Mouse (Mus musculus) erythroblast, embryonic 14.5 days (primary cell): ENCODE data around the gene Mfsd10. TPM values are rescaled to one million over a fixed set of nuclear protein-coding genes. Genes with fewer than 3 reads are reported as not detected.
"Not testable (repeated sequence)": the region's sequence is repeated elsewhere in the genome, so short reads cannot be mapped to it uniquely, and the experiment has no call there.

Experiments used
- H3K27me3 ChIP-seq: 2 replicates; pipeline ENCODE4 v1.6.1; 2012; ENCODE audit warnings: inconsistent platforms; ENCODE audit not compliant: control insufficient read depth
- H3K36me3 ChIP-seq: 2 replicates; pipeline ENCODE4 v1.6.1; 2012; ENCODE audit warnings: mild to moderate bottlenecking, inconsistent platforms; ENCODE audit not compliant: control insufficient read depth
- H3K4me1 ChIP-seq: 2 replicates; pipeline ENCODE4 v1.6.1; 2012; ENCODE audit warnings: inconsistent platforms; ENCODE audit not compliant: control insufficient read depth
- H3K4me3 ChIP-seq: replicated peaks from 2 replicates; pipeline ENCODE3; 2012; ENCODE audit warnings: moderate library complexity, mild to moderate bottlenecking, inconsistent platforms
- H3K9me3 ChIP-seq: 2 replicates; pipeline ENCODE4 v1.6.1; 2012; ENCODE audit warnings: low read length, inconsistent platforms, mixed read lengths; ENCODE audit not compliant: control insufficient read depth
- GATA1 ChIP-seq: IDR thresholded peaks from 2 replicates; pipeline ENCODE4 v1.6.1; 2012; ENCODE audit warnings: low read length, inconsistent platforms, mixed read lengths
- TAL1 ChIP-seq: IDR thresholded peaks from 3 replicates; pipeline ENCODE4 v1.6.1; 2012; ENCODE audit warnings: low read length, inconsistent platforms, mixed read lengths
- polyA plus RNA-seq: library from polyadenylated mRNA; stranded (reverse); fragments of >175 nt; gene quantifications from 2 replicates; pipeline ENCODE4 v1.2.3, GENCODE M21; 2012

Gene Mfsd10
- polyA plus RNA-seq, 1 experiment, result 27.6 TPM

DNA sequence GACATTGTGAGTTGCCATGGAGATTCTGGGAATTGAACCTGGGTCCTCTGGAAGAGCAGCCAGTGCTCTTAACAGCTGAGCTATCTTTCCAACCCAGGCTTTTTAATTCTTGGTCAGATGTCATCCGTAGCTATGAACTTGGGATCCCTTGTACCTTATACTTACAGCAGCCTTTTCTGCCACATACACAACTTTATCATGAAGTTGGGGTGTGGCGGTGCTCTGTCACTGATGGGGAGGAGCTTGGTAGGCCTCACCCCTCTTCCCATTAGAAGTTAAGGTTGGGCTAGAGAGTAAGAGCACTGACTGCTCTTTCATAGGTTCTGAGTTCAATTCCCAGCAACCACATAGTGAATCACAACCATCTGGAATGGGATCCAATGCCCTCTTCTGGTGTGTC lies 4.0 kb downstream of the Mfsd10 start:
- H3K9me3 ChIP-seq, result no peaks in the 10 kb centered on the region
- H3K27me3 ChIP-seq, result no peaks in the 10 kb centered on the region
- no peak overlapping the region for H3K4me3 ChIP-seq
- TF ChIP-seq TAL1, result no peak
- TF ChIP-seq GATA1, result no peak
- H3K4me1 ChIP-seq, result peaks cover 63% of the 10 kb centered on the region
- peaks cover 88% of the 10 kb centered on the region for H3K36me3 ChIP-seq

DNA sequence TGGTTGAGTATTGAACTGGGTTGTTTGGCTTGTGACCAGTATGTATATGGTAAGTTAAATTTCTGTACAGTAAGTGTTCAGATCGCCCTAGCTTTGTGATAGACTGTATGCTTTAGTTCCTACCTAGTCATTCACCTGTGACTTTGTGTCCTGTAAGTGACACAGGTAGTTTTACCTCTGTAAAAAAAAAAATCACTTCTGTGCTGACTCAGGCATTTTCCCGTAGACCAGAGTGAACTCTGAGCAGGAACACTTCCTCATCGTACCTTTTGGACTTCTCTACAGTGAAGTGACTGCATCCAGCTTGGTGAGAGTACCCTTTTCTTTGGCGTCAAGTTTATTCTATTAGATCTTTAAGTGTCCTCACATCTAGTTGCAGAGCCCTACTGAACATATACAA lies 27.0 kb downstream of the Mfsd10 start:
- H3K36me3 ChIP-seq, result peaks cover 98% of the 10 kb centered on the region
- no peaks in the 10 kb centered on the region for H3K9me3 ChIP-seq
- TF ChIP-seq TAL1 (no peak), GATA1 (no peak)
- H3K4me1 ChIP-seq, result no peaks in the 10 kb centered on the region
- no peaks in the 10 kb centered on the region for H3K27me3 ChIP-seq
- no peak overlapping the region for H3K4me3 ChIP-seq

DNA sequence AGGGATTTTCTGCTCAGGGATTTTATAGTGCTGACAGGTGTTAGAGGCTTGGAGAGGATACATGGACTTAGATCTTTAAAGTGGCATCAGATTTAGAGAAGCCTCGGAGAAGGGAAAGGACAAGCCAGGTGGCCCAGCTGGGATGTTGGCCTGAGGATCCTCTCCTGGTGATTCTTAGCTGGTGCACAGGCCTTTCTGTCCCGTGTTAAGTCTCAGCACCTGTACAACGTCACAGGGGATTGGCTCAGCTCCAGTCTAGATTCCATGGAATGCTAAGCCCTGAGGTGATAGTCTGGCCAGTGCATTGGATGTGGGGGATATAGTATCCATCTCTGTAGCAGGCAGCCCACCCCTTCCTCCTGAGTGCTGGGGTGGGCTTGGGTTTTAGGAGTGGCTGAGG lies 28.8 kb downstream of the Mfsd10 start:
- peaks cover 99% of the 10 kb centered on the region for H3K36me3 ChIP-seq
- no peak overlapping the region for H3K4me3 ChIP-seq
- H3K4me1 ChIP-seq, result no peaks in the 10 kb centered on the region
- H3K9me3 ChIP-seq, result no peaks in the 10 kb centered on the region
- TF ChIP-seq GATA1 (no peak), TAL1 (no peak)
- H3K27me3 ChIP-seq, result no peaks in the 10 kb centered on the region

DNA sequence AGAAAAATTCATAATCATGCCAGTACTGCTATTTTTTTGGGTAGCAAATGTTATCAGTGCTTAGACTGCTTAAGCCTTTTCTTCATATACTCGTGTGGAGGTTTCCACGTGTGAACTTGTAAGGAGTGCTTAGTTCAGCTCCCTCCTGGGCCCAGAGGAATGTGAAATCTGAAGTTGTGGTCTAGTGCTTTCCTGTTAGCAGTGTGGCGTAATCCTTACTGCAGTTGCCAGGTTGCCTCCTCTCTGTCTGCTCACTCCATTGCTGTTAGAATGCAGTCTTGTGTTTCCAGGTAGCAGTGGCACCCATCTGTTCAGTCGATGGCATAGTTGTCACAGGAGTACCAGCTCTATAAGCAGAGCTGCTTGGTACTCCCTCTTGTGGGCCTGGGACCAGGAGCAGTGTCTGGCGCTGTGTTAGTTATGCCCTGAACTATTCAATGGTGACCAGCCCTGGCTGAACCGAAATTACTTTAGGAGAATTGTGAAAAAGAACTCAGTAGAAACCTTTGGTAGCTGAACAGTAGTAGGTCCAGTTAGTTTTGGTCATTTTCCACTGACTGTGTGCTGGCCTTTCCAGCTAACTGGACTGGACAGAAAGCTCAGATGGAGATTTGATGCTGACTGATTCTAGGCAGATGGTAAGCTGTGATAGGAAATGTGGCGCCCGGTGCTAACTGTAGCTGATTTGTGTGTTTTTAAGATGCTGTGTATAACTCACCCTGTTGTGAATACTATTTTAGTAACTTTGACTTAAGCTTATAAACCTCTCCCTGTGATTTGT lies 29.7 kb downstream of the Mfsd10 start:
- no peak for TF ChIP-seq GATA1
- no peak for TF ChIP-seq TAL1
- H3K27me3 ChIP-seq, result no peaks in the 10 kb centered on the region
- H3K4me1 ChIP-seq, result no peaks in the 10 kb centered on the region

DNA sequence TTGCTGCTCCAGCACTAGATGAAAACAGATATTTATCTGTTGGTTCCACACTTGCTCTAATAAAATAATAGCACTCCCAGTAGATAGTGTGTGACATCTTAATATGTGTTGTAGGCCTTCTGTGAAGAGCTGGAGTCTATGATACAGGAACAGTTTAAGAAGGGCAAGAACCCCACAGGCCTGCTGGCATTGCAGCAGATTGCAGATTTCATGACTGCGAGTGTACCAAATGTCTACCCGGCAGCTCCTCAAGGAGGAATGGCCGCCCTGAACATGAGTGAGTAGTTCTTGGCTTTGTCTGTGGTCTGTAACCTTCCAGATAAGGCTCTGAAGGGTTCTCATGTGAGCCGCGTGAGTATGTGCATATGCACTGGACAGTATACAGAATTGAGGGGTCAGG lies 32.4 kb downstream of the Mfsd10 start:
- peaks cover 100% of the 10 kb centered on the region for H3K36me3 ChIP-seq
- no peaks in the 10 kb centered on the region for H3K27me3 ChIP-seq
- no peaks in the 10 kb centered on the region for H3K4me1 ChIP-seq
- TF ChIP-seq TAL1, result no peak
- no peak for TF ChIP-seq GATA1
- no peaks in the 10 kb centered on the region for H3K9me3 ChIP-seq
- H3K4me3 ChIP-seq, result no peak overlapping the region

More for the DNA sequence above, 29.7 kb downstream of the Mfsd10 start:
- Histone ChIP-seq H3K9me3 (no peaks in the 10 kb centered on the region), H3K4me3 (no peak overlapping the region), H3K36me3 (peaks cover 100% of the 10 kb centered on the region)

DNA sequence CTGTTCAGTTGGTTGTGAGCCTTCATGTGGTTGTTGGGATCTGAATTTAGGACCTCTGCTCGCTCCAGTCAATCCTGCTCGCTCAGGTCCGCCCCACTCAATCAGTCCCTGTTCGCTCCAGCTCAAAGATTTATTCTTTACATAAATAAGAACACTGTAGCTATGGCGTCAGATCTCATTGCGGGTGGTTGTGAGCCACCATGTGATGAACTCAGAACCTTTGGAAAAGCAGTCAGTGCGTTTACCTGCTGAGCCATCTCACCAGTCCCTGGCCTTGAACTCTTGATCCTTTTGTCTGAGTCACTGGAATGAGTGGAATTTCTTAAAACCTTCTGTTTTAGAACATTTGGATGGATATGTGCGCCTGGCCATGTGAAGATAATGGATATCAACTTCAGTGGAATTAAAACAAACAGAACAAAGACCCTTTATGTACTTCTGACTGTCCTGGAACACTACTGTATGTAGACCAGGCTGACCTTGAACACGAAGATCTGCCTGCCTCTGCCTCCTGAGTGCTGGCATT lies 43.7 kb downstream of the Mfsd10 start:
- Histone ChIP-seq H3K9me3 (no peaks in the 10 kb centered on the region), H3K4me3 (no peak overlapping the region), H3K27me3 (no peaks in the 10 kb centered on the region), H3K36me3 (peaks cover 87% of the 10 kb centered on the region), H3K4me1 (peaks cover 30% of the 10 kb centered on the region)
- TF ChIP-seq TAL1, result no peak
- no peak for TF ChIP-seq GATA1

DNA sequence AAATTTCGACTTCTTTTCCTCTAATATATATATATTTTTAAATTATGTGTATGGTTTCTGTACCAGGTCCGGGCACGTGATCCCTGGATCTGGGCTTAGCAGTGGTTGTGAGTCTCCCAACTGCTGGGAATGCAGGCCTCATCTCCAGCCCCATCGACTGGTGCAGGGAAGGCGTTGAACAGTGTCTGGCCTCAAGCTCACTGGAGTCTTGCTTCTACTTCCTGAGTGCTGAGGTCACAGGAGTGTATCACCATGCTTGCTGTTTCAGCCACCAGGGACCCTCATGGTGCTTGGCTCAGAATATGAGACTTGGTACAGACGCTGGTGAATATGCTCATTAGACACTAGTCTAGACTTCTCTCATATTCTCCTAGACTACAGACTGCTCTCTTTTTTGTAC lies 44.3 kb downstream of the Mfsd10 start:
- H3K27me3 ChIP-seq, result no peaks in the 10 kb centered on the region
- TF ChIP-seq GATA1, result no peak
- no peak for TF ChIP-seq TAL1
- no peaks in the 10 kb centered on the region for H3K9me3 ChIP-seq
- H3K36me3 ChIP-seq, result peaks cover 87% of the 10 kb centered on the region
- no peak overlapping the region for H3K4me3 ChIP-seq
- H3K4me1 ChIP-seq, result peaks cover 34% of the 10 kb centered on the region

DNA sequence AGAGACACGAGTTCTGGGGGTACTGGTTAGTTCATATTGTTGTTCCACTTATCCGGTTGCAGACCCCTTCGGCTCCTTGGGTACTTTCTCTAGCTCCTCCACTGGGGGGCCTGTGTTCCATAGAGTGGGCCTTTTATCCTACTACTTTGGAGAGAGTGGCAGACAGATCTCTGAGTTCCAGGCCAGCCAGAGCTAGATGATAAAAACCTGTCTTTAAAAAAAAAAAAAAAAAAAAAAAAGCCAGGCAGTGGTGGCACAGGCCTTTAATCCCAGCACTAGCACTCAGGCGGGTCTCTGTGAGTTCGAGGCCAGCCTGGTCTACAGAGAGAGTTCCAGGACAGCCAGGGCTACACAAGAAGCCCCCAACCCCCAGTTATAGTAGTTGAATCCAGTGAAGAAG lies 44.8 kb downstream of the Mfsd10 start:
- not testable (repeated sequence) for H3K4me3 ChIP-seq, H3K27me3 ChIP-seq, H3K9me3 ChIP-seq
- Histone ChIP-seq H3K36me3 (peaks cover 86% of the 10 kb centered on the region), H3K4me1 (peaks cover 33% of the 10 kb centered on the region)

DNA sequence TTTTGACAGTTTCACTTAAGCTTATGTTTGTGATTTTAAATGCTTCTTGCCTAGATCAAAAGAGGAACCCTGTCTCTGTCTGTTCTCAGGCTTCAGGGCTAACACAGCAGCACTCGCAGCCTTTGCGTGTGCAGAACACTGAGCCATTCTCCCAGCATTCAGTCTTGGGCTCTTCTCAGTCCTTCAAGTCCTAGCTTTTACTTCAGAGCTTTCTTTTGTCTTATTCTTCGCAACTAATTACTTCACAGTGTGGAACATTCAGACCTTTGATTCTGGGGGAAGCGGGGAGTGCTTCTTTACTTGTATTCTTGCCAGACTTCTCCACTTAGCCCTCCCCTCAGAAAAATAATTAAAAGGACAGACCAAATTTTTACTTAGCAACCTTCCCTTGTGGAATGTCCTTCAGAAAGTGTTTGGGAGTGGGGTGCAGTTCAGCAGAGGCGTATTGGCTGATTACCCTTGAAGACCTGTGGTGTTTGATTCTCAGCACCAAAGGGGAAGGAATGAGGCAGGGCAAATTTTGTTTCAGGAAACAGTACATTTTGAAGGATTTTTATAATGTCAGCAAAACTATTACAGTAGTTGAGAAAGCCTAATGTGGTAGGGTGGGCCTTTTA lies 45.5 kb downstream of the Mfsd10 start:
- Histone ChIP-seq H3K4me1 (peaks cover 34% of the 10 kb centered on the region), H3K27me3 (no peaks in the 10 kb centered on the region), H3K4me3 (no peak overlapping the region), H3K36me3 (peaks cover 86% of the 10 kb centered on the region), H3K9me3 (no peaks in the 10 kb centered on the region)
- TF ChIP-seq TAL1 (no peak), GATA1 (no peak)
